Comparison of ENCODE assay signal across 36 mouse cellular contexts in genomic region chr14:101748436-101748835, GRCm38 (mm10). TPM values are rescaled to one million over a fixed set of nuclear protein-coding genes. Genes with fewer than 3 reads are reported as not detected.
"Had no signal": no experiment of that assay in that cellular context is flagged by ENCODE, and none has a peak within 500 bp of the region (broad histone marks: within the 10 kb centered on the region; RNA-seq: fewer than 3 reads in every experiment).

No protein-coding gene starts in this region.

- ATAC-seq: liver, embryonic 12.5 days; liver, postnatal 0 days; lung, postnatal 0 days; midbrain, embryonic 13.5 days; midbrain, embryonic 15.5 days; midbrain, embryonic 16.5 days had no signal

- DNase-seq: left cerebral cortex, postnatal 4 days; liver; liver, embryonic 13.5 days; liver, postnatal 0 days; lung, adult 18-20 months; lung, adult 2 months; lung, embryonic 14.5 days; lung, postnatal 10 days; lung, postnatal 14 days; lung, postnatal 36 days; lung, postnatal 4 days; midbrain, embryonic 14.5 days had no signal

- H3K9ac ChIP-seq: limb, embryonic 12.5 days; limb, embryonic 13.5 days; limb, embryonic 15.5 days; liver, embryonic 12.5 days; liver, embryonic 13.5 days; liver, embryonic 14.5 days; liver, embryonic 15.5 days; liver, postnatal 0 days; lung, embryonic 14.5 days; lung, embryonic 15.5 days; midbrain, embryonic 12.5 days; midbrain, embryonic 13.5 days; midbrain, embryonic 15.5 days; neural tube, embryonic 12.5 days; neural tube, embryonic 13.5 days had no signal

- H3K27me3 ChIP-seq: limb, embryonic 12.5 days; limb, embryonic 13.5 days; limb, embryonic 15.5 days; liver, embryonic 12.5 days; liver, embryonic 13.5 days; liver, embryonic 15.5 days; lung, embryonic 15.5 days; megakaryocyte, embryonic 14.5 days; midbrain, embryonic 12.5 days; midbrain, embryonic 13.5 days; midbrain, embryonic 15.5 days; neural tube, embryonic 12.5 days; neural tube, embryonic 13.5 days had no signal

- H3K4me3 ChIP-seq: limb, embryonic 10.5 days; limb, embryonic 12.5 days; limb, embryonic 13.5 days; limb, embryonic 15.5 days; liver, embryonic 12.5 days; liver, embryonic 13.5 days; liver, embryonic 15.5 days; lung, embryonic 15.5 days; megakaryocyte, embryonic 14.5 days; midbrain, embryonic 10.5 days; midbrain, embryonic 12.5 days; midbrain, embryonic 13.5 days; midbrain, embryonic 15.5 days; myocyte; neural tube, embryonic 12.5 days; neural tube, embryonic 13.5 days had no signal

- H3K36me3 ChIP-seq: limb, embryonic 10.5 days; limb, embryonic 12.5 days; limb, embryonic 13.5 days; limb, embryonic 15.5 days; liver, embryonic 12.5 days; liver, embryonic 13.5 days; liver, embryonic 15.5 days; lung, embryonic 15.5 days; midbrain, embryonic 10.5 days; midbrain, embryonic 12.5 days; midbrain, embryonic 13.5 days; midbrain, embryonic 15.5 days; neural tube, embryonic 12.5 days; neural tube, embryonic 13.5 days had no signal

- H3K9me3 ChIP-seq: limb, embryonic 10.5 days; limb, embryonic 12.5 days; limb, embryonic 13.5 days; limb, embryonic 15.5 days; liver, embryonic 12.5 days; liver, embryonic 13.5 days; liver, embryonic 15.5 days; lung, embryonic 15.5 days; megakaryocyte, embryonic 14.5 days; midbrain, embryonic 10.5 days; midbrain, embryonic 12.5 days; midbrain, embryonic 13.5 days; midbrain, embryonic 15.5 days; neural tube, embryonic 12.5 days; neural tube, embryonic 13.5 days had no signal

- H3K4me2 ChIP-seq: limb, embryonic 12.5 days; limb, embryonic 13.5 days; limb, embryonic 15.5 days; liver, embryonic 11.5 days; liver, embryonic 12.5 days; liver, embryonic 13.5 days; liver, embryonic 15.5 days; lung, embryonic 14.5 days; lung, embryonic 15.5 days; midbrain, embryonic 11.5 days; midbrain, embryonic 12.5 days; midbrain, embryonic 13.5 days; midbrain, embryonic 15.5 days; neural tube, embryonic 12.5 days; neural tube, embryonic 13.5 days had no signal

- H3K27ac ChIP-seq: limb, embryonic 10.5 days; limb, embryonic 12.5 days; limb, embryonic 13.5 days; limb, embryonic 15.5 days; liver, embryonic 12.5 days; liver, embryonic 13.5 days; liver, embryonic 14.5 days; liver, embryonic 15.5 days; lung, embryonic 15.5 days; macrophage; midbrain, embryonic 10.5 days; midbrain, embryonic 12.5 days; midbrain, embryonic 13.5 days; midbrain, embryonic 15.5 days; neural tube, embryonic 12.5 days; neural tube, embryonic 13.5 days had no signal

- H3K4me1 ChIP-seq: liver, embryonic 12.5 days; liver, embryonic 13.5 days; liver, embryonic 15.5 days; lung, embryonic 15.5 days; megakaryocyte, embryonic 14.5 days; midbrain, embryonic 10.5 days; midbrain, embryonic 12.5 days; midbrain, embryonic 13.5 days; midbrain, embryonic 15.5 days; neural tube, embryonic 12.5 days; neural tube, embryonic 13.5 days had no signal

RNA-seq across cellular contexts. Expression of gene Lmo7, which starts 18.7 kb away (rescaled TPM):
- polyA plus RNA-seq: macrophage had no signal

RNA-seq across cellular contexts. Expression of gene Gm9922, which starts 18.8 kb away (rescaled TPM):
- polyA plus RNA-seq: liver, adult 2 months; liver, embryonic 11.5 days; liver, embryonic 12.5 days; liver, embryonic 13.5 days; liver, embryonic 14.5 days; liver, embryonic 15.5 days; liver, embryonic 16.5 days; liver, postnatal 0 days; macrophage; midbrain, embryonic 10.5 days; midbrain, embryonic 11.5 days; midbrain, embryonic 13.5 days; midbrain, embryonic 14.5 days; midbrain, embryonic 15.5 days; neural tube, embryonic 11.5 days; neural tube, embryonic 13.5 days had no signal
